Mouse (Mus musculus) heart, postnatal 0 days (tissue): ENCODE results near the gene Hsp90ab1. TPM values are rescaled to one million over a fixed set of nuclear protein-coding genes. Genes with fewer than 3 reads are reported as not detected.

Experiments
- ATAC-seq: fragments of 200-750 bp; cut with Nextera tagmentation; 2 replicates; pipeline ENCODE4 v1.8.0; 2017; ENCODE audit warnings: low read depth, moderate number of reproducible peaks, moderate library complexity; ENCODE audit not compliant: insufficient read depth
- DNase-seq: peaks from one replicate; pipeline ENCODE4 v3.0.0-alpha.2; 2016; ENCODE audit warnings: low spot score
- H3K27ac ChIP-seq: fragments of 300-500 bp; sonication (generic); 2 replicates; pipeline ENCODE4 v1.5.1; 2014; ENCODE audit warnings: low read depth, mild to moderate bottlenecking
- H3K27me3 ChIP-seq: fragments of 300-500 bp; sonication (generic); 2 replicates; pipeline ENCODE4 v1.6.1; 2014; ENCODE audit warnings: low read length, mixed read lengths; ENCODE audit not compliant: control insufficient read depth, insufficient read depth
- H3K36me3 ChIP-seq: fragments of 300-500 bp; sonication (generic); replicated peaks from 2 replicates; pipeline ENCODE4 v1.6.1; 2014; ENCODE audit warnings: low read length, mixed read lengths; ENCODE audit not compliant: control insufficient read depth, insufficient read depth
- H3K4me1 ChIP-seq: fragments of 300-500 bp; sonication (generic); 2 replicates; pipeline ENCODE4 v1.6.1; 2014; ENCODE audit warnings: antibody characterized with exemption; ENCODE audit not compliant: control insufficient read depth, insufficient read depth
- H3K4me2 ChIP-seq: fragments of 300-500 bp; sonication (generic); 2 replicates; pipeline ENCODE4 v1.6.1; 2014; ENCODE audit warnings: low read depth, mild to moderate bottlenecking, low read length, moderate library complexity
- H3K4me3 ChIP-seq: fragments of 300-500 bp; sonication (generic); 2 replicates; pipeline ENCODE4 v1.5.1; 2014; ENCODE audit warnings: low read depth, low read length
- H3K9ac ChIP-seq: fragments of 300-500 bp; sonication (generic); replicated peaks from 2 replicates; pipeline ENCODE4 v1.6.1; 2014; ENCODE audit warnings: low read depth, low read length, mixed read lengths
- H3K9me3 ChIP-seq: fragments of 300-500 bp; sonication (generic); replicated peaks from 2 replicates; pipeline ENCODE4 v1.6.1; 2016; ENCODE audit warnings: low read length; ENCODE audit not compliant: control insufficient read depth
- CTCF ChIP-seq: IDR thresholded peaks from 2 replicates; pipeline ENCODE4 v1.5.1; 2016; ENCODE audit warnings: antibody characterized with exemption, control low read depth, low read depth
- EP300 ChIP-seq: IDR thresholded peaks from 2 replicates; pipeline ENCODE4 v1.6.1; 2016; ENCODE audit warnings: antibody characterized with exemption, low read depth
- WGBS: fragments of 180-500 bp; shearing (Covaris S2); extraction: QIAGEN DNeasy Blood & Tissue Kit; methylation state at CpG from one replicate; pipeline ENCODE4 v1.1.7; 2014; 5-methylcytosine and 5-hydroxymethylcytosine counted together
- polyA plus RNA-seq: library from polyadenylated mRNA; unstranded; fragments of >200 nt; fragmentation: Nextera tagmentation; extraction: Ambion mirVana; gene quantifications from 2 replicates; pipeline ENCODE4 v1.2.1, GENCODE M21; 2015
- total RNA-seq: library from RNA; depleted of rRNA; stranded (reverse); fragments of >200 nt; gene quantifications from 2 replicates; pipeline ENCODE4 v1.2.3, GENCODE M21; 2014; ENCODE audit warnings: low replicate concordance

Hsp90ab1 gene
- total and polyA plus RNA-seq, 2 experiments from 2014 or later: 716 to 756 TPM

DNA sequence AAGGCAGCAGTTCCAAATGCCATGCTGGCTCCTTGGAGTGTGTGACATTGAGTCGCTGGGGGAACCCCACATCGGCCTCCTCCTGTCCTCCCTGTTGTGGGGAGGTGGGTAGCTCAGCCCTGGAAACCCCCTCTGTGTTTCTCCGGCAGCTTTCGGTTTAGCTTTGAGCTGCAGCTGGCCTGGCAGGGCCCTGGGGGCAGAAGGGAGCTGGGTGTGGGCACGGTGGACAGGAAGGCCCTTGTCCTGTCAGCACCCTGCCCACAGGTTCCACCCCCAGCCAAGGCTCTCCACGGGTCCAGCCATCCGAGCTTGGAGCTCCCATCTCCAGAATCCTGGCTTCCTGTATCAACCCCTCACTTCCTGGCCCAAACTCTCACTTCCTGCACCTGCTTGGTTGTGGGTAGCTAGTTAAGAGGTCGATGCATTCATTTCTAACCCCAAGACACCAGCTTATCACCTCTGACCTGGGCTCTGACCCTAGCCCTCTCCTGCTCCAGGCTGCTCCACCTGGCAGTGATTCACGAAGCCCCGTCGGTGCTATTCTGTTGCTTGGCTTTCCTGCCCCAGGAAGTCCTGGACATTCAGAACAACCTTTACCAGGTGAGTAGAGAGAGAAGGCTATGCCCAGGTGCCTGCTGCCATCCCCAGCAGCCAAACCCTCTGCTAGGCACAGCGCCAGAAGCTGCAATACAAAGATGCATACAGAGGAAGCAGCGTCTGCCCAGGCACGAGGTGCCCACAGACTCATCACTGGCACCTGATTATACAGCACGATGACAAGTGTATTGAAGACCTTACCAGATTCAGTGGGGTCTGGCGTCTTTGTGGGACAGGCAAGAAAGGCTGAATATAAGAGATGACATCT lies 14.8 kb downstream of the Hsp90ab1 start:
- Histone ChIP-seq H3K27me3 (peaks cover 11% of the 10 kb centered on the region), H3K4me1 (peaks cover 5% of the 10 kb centered on the region; the same call in 1 of the 2 replicates), H3K4me3 (no peak overlapping the region; the same call in 1 of the 2 replicates), H3K9me3 (no peaks in the 10 kb centered on the region), H3K36me3 (no peaks in the 10 kb centered on the region), H3K9ac (no peak overlapping the region; the same call in 1 of the 2 replicates), H3K4me2 (peak overlapping the region; percentile 93), H3K27ac (no peak overlapping the region)
- DNase-seq: no peak
- 50% methylated on average over 16 of the region's 16 CpGs for WGBS
- ATAC-seq: no peak
- TF ChIP-seq EP300 (no peak), CTCF (no peak)

DNA sequence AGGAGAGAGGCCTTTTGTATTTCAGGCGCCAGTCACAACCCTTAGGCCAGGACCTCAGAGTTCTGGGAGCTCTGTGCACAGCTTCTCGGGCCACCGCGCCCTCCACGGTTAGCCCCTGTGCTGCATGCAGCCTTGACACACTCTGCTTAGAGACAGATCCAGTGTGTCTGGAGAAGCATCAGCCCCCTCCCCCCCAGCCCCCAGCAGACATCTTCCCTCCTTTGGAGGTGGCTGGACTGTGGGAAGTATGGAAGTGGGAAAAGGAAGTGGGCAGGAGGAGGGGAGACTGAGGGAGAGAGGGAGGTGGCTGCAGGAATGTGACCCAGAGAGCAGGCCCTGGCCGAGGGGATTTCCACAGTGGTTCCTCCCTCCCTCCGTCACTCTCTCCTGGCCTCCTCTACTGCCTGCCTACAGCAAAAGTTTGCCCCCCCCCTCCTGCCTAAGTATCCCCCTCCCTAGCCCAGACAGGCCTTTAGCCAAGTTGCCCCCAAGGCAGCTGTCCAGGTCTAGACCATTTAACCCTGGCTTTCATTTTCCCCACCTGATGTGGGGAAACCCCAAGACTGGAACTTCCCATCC lies 15.7 kb downstream of the Hsp90ab1 start:
- peak overlapping the region; percentile 93 for H3K4me2 ChIP-seq
- H3K9me3 ChIP-seq: no peaks in the 10 kb centered on the region
- H3K27me3 ChIP-seq: peaks cover 11% of the 10 kb centered on the region
- H3K36me3 ChIP-seq: no peaks in the 10 kb centered on the region
- H3K9ac ChIP-seq: no peak overlapping the region
- DNase-seq (no peak), ATAC-seq (no peak)
- peaks cover 5% of the 10 kb centered on the region; the same call in 1 of the 2 replicates for H3K4me1 ChIP-seq
- TF ChIP-seq EP300 (no peak), CTCF (no peak)
- WGBS: 58% methylated on average over 7 of the region's 7 CpGs
- no peak overlapping the region for H3K27ac ChIP-seq
- peak overlapping the region; percentile 71; the same call in 1 of the 2 replicates for H3K4me3 ChIP-seq

GRCm38 (mm10) chr17:45556514-45557245 lies 16.4 kb downstream of the Hsp90ab1 start:
- no peak for DNase-seq
- H3K9ac ChIP-seq: no peak overlapping the region
- no peaks in the 10 kb centered on the region for H3K9me3 ChIP-seq

GRCm38 (mm10) chr17:45556107-45556489 lies 17.0 kb downstream of the Hsp90ab1 start:
- H3K9ac ChIP-seq: peak overlapping the region; percentile 51
- ATAC-seq (no peak), DNase-seq (no peak)
- no peaks in the 10 kb centered on the region for H3K9me3 ChIP-seq
- H3K4me2 ChIP-seq: peak overlapping the region; percentile 93
- no peak overlapping the region for H3K27ac ChIP-seq
- TF ChIP-seq CTCF (no peak), EP300 (no peak)
- H3K4me3 ChIP-seq: peak overlapping the region; percentile 71
- no peaks in the 10 kb centered on the region for H3K36me3 ChIP-seq
- 2% methylated on average over 14 of the region's 14 CpGs for WGBS
- H3K4me1 ChIP-seq: peaks cover 5% of the 10 kb centered on the region; the same call in 1 of the 2 replicates
- peaks cover 17% of the 10 kb centered on the region for H3K27me3 ChIP-seq

More at GRCm38 (mm10) chr17:45556514-45557245, 16.4 kb downstream of the Hsp90ab1 start:
- Histone ChIP-seq H3K27me3 (peaks cover 11% of the 10 kb centered on the region), H3K4me3 (peak overlapping the region; percentile 71), H3K27ac (no peak overlapping the region), H3K4me1 (peaks cover 5% of the 10 kb centered on the region; the same call in 1 of the 2 replicates), H3K4me2 (peak overlapping the region; percentile 93), H3K36me3 (no peaks in the 10 kb centered on the region)
- TF ChIP-seq EP300: no peak
- no peak for TF ChIP-seq CTCF
- 64% methylated on average over 3 of the region's 3 CpGs for WGBS
- ATAC-seq: no peak

DNA sequence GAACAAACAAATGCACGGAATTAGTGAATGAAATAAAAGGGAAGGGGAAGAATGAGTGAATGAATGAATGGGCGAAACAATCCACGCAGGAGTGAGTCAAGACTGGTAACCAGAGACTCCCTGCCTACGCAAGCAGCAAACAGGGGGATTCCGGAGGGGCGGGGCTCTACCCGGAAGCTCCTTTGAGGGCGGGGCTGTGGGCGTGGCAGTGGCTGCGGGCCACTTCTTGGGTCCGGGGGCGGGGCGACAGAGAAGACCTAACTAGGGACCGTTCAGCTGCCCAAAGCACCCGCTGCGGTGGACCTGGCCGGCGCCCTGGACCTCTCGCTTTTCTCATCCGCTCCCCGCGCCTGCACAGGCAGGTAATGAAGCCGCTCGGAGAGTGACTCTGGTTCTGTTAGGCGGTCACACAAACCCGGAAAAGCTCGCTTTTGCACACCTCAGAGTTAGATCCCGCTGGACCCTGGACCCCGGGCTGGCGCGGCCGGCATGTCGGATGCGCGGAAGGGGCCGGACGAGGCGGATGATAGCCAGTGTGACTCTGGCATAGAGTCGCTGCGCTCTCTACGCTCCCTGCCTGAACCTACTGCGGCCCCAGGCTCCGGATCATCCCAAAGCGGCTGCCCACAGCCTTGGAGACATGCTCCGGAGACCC lies 17.5 kb downstream of the Hsp90ab1 start, which contains the start of gene Nfkbie:
Nfkbie (plus strand) TSS at position 252 of the 655 bp plus-strand sequence.
- Histone ChIP-seq H3K27me3 (peaks cover 22% of the 10 kb centered on the region), H3K9me3 (no peaks in the 10 kb centered on the region), H3K4me1 (peaks cover 5% of the 10 kb centered on the region; the same call in 1 of the 2 replicates), H3K9ac (peak within 1 kb of the TSS; percentile 51), H3K27ac (peak within 1 kb of the TSS; percentile 32; the same call in 1 of the 2 replicates), H3K36me3 (no peaks in the 10 kb centered on the region), H3K4me3 (peak within 1 kb of the TSS; percentile 71), H3K4me2 (peak within 1 kb of the TSS; percentile 93)
- DNase-seq: peak; percentile 90
- peak; percentile 87 for ATAC-seq
- WGBS: 2% methylated on average over 42 of the region's 45 CpGs
- TF ChIP-seq EP300 (no peak), CTCF (no peak)
